Comparison of ENCODE assay signal across 9 mouse cellular contexts in genomic region chr8:92356613-92357375, GRCm38 (mm10). TPM values are rescaled to one million over a fixed set of nuclear protein-coding genes. Genes with fewer than 3 reads are reported as not detected.
A peak's percentile ranks its signal among the peaks of the same experiment; 100 is the strongest.
DNase-seq lines count a peak whose midpoint lies in the region; ATAC-seq and TF ChIP-seq lines count a peak whose summit lies in the region.
"Had no signal": no experiment of that assay in that cellular context is flagged by ENCODE, and none has a peak within 500 bp of the region (broad histone marks: within the 10 kb centered on the region; RNA-seq: fewer than 3 reads in every experiment).

No protein-coding gene starts in this region.

- peak; percentile 25 for DNase-seq in gastrocnemius, postnatal 10 days
- no peak for DNase-seq in gastrocnemius, postnatal 36 days
- DNase-seq in liver, embryonic 13.5 days: no peak
- DNase-seq in spleen, postnatal 14 days (ENCODE audit: low spot score in 2 of 2): no peak
- DNase-seq in ovary, postnatal 14 days (ENCODE audit: low spot score): no peak

- peak overlapping the region; percentile 72 for H3ac ChIP-seq in C2C12 (ENCODE audit: control insufficient read depth, insufficient read length, low read depth)

- H3K9ac ChIP-seq in forebrain, embryonic 13.5 days: peak overlapping the region; percentile 26
- peak overlapping the region; percentile 39 for H3K9ac ChIP-seq in liver, embryonic 13.5 days
- peak overlapping the region; percentile 70 for H3K9ac ChIP-seq in stomach, embryonic 16.5 days (ENCODE audit: low read length)

- H3K4me3 ChIP-seq in C2C12 (ENCODE audit: insufficient read depth, poor library complexity, severe bottlenecking): peak overlapping the region; percentile 78
- H3K4me3 ChIP-seq in forebrain, embryonic 13.5 days: peak overlapping the region; percentile 60
- peak overlapping the region; percentile 77 for H3K4me3 ChIP-seq in liver, embryonic 13.5 days (replicated peaks)
- peak overlapping the region; percentile 62 for H3K4me3 ChIP-seq in stomach, embryonic 16.5 days (replicated peaks; ENCODE audit: low read length)

- H3K27me3 ChIP-seq in C2C12 (ENCODE audit: control insufficient read depth, insufficient read depth, insufficient read length): no peaks in the 10 kb centered on the region
- peaks cover 84% of the 10 kb centered on the region for H3K27me3 ChIP-seq in forebrain, embryonic 13.5 days
- H3K27me3 ChIP-seq in liver, embryonic 13.5 days: peaks cover 58% of the 10 kb centered on the region
- peaks cover 72% of the 10 kb centered on the region for H3K27me3 ChIP-seq in stomach, embryonic 16.5 days (ENCODE audit: control insufficient read depth, insufficient read depth, low read length)
- H3K27me3 ChIP-seq: CH12.LX had no signal

- H3K27ac ChIP-seq in forebrain, embryonic 13.5 days: no peak overlapping the region
- no peak overlapping the region for H3K27ac ChIP-seq in liver, embryonic 13.5 days
- peak overlapping the region; percentile 88 for H3K27ac ChIP-seq in stomach, embryonic 16.5 days (ENCODE audit: low read length)

- H3K36me3 ChIP-seq in C2C12 (ENCODE audit: control insufficient read depth, insufficient read depth): peaks cover 14% of the 10 kb centered on the region
- no peaks in the 10 kb centered on the region for H3K36me3 ChIP-seq in forebrain, embryonic 13.5 days (ENCODE audit: poor library complexity, severe bottlenecking)
- H3K36me3 ChIP-seq in liver, embryonic 13.5 days: no peaks in the 10 kb centered on the region
- no peaks in the 10 kb centered on the region for H3K36me3 ChIP-seq in stomach, embryonic 16.5 days (ENCODE audit: control insufficient read depth, insufficient read depth, low read length)

- intact Hi-C loops in gastrocnemius, postnatal 36 days (cut with DNase I): loop anchor here (5.0 kb wide), 3 partner anchors 554 to 974 kb away; partner anchors contain the start of gene Irx3

- TF ChIP-seq CTCF in C2C12 (IDR thresholded peaks at IDR 0.05; ENCODE audit: control insufficient read depth, insufficient read depth, insufficient read length): no peak

- no peak for ATAC-seq in forebrain, embryonic 13.5 days
- ATAC-seq in liver, embryonic 13.5 days (ENCODE audit: low read depth): no peak
- peak; percentile 3; the same call in 1 of the 2 replicates for ATAC-seq in stomach, embryonic 16.5 days (ENCODE audit: insufficient read depth, low FRiP score)

- peaks cover 73% of the 10 kb centered on the region for H3K79me2 ChIP-seq in C2C12 (ENCODE audit: control insufficient read depth, insufficient read depth)

- no peaks in the 10 kb centered on the region for H3K9me3 ChIP-seq in forebrain, embryonic 13.5 days (replicated peaks)
- no peaks in the 10 kb centered on the region for H3K9me3 ChIP-seq in liver, embryonic 13.5 days (replicated peaks)
- H3K9me3 ChIP-seq in stomach, embryonic 16.5 days (replicated peaks; ENCODE audit: control insufficient read depth, low read length): no peaks in the 10 kb centered on the region

- H3K79me3 ChIP-seq in C2C12 (ENCODE audit: low read depth): peaks cover 29% of the 10 kb centered on the region

- H3K4me1 ChIP-seq in forebrain, embryonic 13.5 days: peaks cover 62% of the 10 kb centered on the region
- peaks cover 52% of the 10 kb centered on the region for H3K4me1 ChIP-seq in liver, embryonic 13.5 days (replicated peaks)
- H3K4me1 ChIP-seq in stomach, embryonic 16.5 days (ENCODE audit: control insufficient read depth, insufficient read depth, low read length): 0 out of 2 replicates have a peak, but pooled peaks cover 10% of the 10 kb centered on the region

- peak overlapping the region; percentile 78 for H3K4me2 ChIP-seq in forebrain, embryonic 13.5 days
- H3K4me2 ChIP-seq in liver, embryonic 13.5 days: peak overlapping the region; percentile 91
- H3K4me2 ChIP-seq in stomach, embryonic 16.5 days (ENCODE audit: low read depth, low read length): peak overlapping the region; percentile 68

- 1% methylated on average over 40 of the region's 40 CpGs for WGBS in forebrain, embryonic 13.5 days
- 2% methylated on average over 40 of the region's 40 CpGs for WGBS in liver, embryonic 13.5 days (ENCODE audit: insufficient replicate concordance)
- WGBS in stomach, embryonic 16.5 days: 3% methylated on average over 40 of the region's 40 CpGs

TF ChIP-seq in C2C12, 6 proteins besides CTCF, POLR2A, EP300 and RAD21:
- TF ChIP-seq USF1 (IDR thresholded peaks at IDR 0.05; ENCODE audit: low read depth) (no peak), MYOD1 (IDR thresholded peaks at IDR 0.05; ENCODE audit: control insufficient read depth, insufficient read length, low read depth) (no peak), CEBPB (IDR thresholded peaks at IDR 0.05; ENCODE audit: low read depth) (no peak), MAX (IDR thresholded peaks at IDR 0.05) (no peak), MYOG (IDR thresholded peaks at IDR 0.05; ENCODE audit: control insufficient read depth, extremely low read depth, insufficient read length) (no peak), FOSL1 (IDR thresholded peaks at IDR 0.05; ENCODE audit: insufficient read depth, low read length, poor library complexity, severe bottlenecking) (no peak)

RNA-seq across cellular contexts. Expression of gene Irx5, which starts 0.6 kb away (rescaled TPM):
- 1 to 10 TPM in 1 of 2 experiments, under 1 TPM in 1; 0.09 to 1.7 TPM for total RNA-seq in gastrocnemius, postnatal 10 days (2021)
- not detected for total RNA-seq in gastrocnemius, postnatal 36 days (2021)
- polyA plus RNA-seq in C2C12 (2012; fragmentation: generic; extraction: Trizol): 4.9 TPM
- polyA plus RNA-seq in forebrain, embryonic 13.5 days (2015; fragmentation: Nextera tagmentation; extraction: Ambion mirVana): 1.3 and 2.4 TPM in 2 replicates
- 0.09 and 0.10 TPM in 2 replicates for polyA plus RNA-seq in liver, embryonic 13.5 days (2015; fragmentation: Nextera tagmentation; extraction: Ambion mirVana)
- 1.4 and 1.5 TPM in 2 replicates for polyA plus RNA-seq in stomach, embryonic 16.5 days (2015; fragmentation: Nextera tagmentation; extraction: Ambion mirVana)
- total RNA-seq: CH12.LX had no signal
